ENCODE assay signal across 8 mouse cellular contexts in genomic region chr2:136149530-136149929, GRCm38 (mm10).
A peak's percentile ranks its signal among the peaks of the same experiment; 100 is the strongest.
DNase-seq lines count a peak whose midpoint lies in the region; ATAC-seq and TF ChIP-seq lines count a peak whose summit lies in the region.

No protein-coding gene starts in this region.

- 43% methylated on average over 4 of the region's 4 CpGs for WGBS in heart, adult 2 months
- WGBS in forebrain, embryonic 14.5 days: 32% methylated on average over 4 of the region's 4 CpGs
- 35% methylated on average over 4 of the region's 4 CpGs for WGBS in liver, postnatal 0 days (ENCODE audit: insufficient replicate concordance)

- intact Hi-C loops in heart, adult 2 months (cut with DNase I): loop anchor here (2.0 to 10.0 kb wide), 3 partner anchors 299 to 1793 kb away; partner anchors contain the start of gene Snap25
- intact Hi-C loops in heart, postnatal 36 days (cut with DNase I): loop anchor here (2.0 kb wide), 3 partner anchors 299 to 1793 kb away; no protein-coding TSS in a partner anchor

- H3K4me3 ChIP-seq in heart, adult 2 months: no peak overlapping the region
- no peak overlapping the region for H3K4me3 ChIP-seq in forebrain, embryonic 14.5 days (ENCODE audit: low read depth, low read length)
- H3K4me3 ChIP-seq in liver, postnatal 0 days (ENCODE audit: low read depth, low read length): no peak overlapping the region

- H3K9ac ChIP-seq in heart, adult 2 months (ENCODE audit: low read depth, low read length): no peak overlapping the region
- H3K9ac ChIP-seq in forebrain, embryonic 14.5 days (ENCODE audit: low read length): no peak overlapping the region
- H3K9ac ChIP-seq in liver, postnatal 0 days (replicated peaks): no peak overlapping the region

- no peaks in the 10 kb centered on the region for H3K4me1 ChIP-seq in heart, adult 2 months (ENCODE audit: control insufficient read depth, insufficient read depth, low read length)
- no peaks in the 10 kb centered on the region for H3K4me1 ChIP-seq in forebrain, embryonic 14.5 days (ENCODE audit: control insufficient read depth, insufficient read depth, low read length)
- H3K4me1 ChIP-seq in liver, postnatal 0 days (ENCODE audit: insufficient read depth): no peaks in the 10 kb centered on the region

- TF ChIP-seq EP300 in heart, adult 2 months (IDR thresholded peaks at IDR 0.05; ENCODE audit: insufficient read depth, low read depth, low read length): no peak
- no peak for TF ChIP-seq EP300 in liver, postnatal 0 days (IDR thresholded peaks at IDR 0.05; ENCODE audit: low read depth)

- no peaks in the 10 kb centered on the region for H3K36me3 ChIP-seq in heart, adult 2 months (ENCODE audit: control insufficient read depth, insufficient read depth, low read length)
- H3K36me3 ChIP-seq in forebrain, embryonic 14.5 days (ENCODE audit: control insufficient read depth, insufficient read depth, low read length): no peaks in the 10 kb centered on the region
- no peaks in the 10 kb centered on the region for H3K36me3 ChIP-seq in liver, postnatal 0 days (replicated peaks; ENCODE audit: insufficient read depth, low read length)

- H3K79me2 ChIP-seq in heart, adult 2 months (replicated peaks; ENCODE audit: control insufficient read depth, insufficient read depth, low read length): no peaks in the 10 kb centered on the region

- no peak overlapping the region for H3K27ac ChIP-seq in heart, adult 2 months
- no peak overlapping the region for H3K27ac ChIP-seq in forebrain, embryonic 14.5 days (ENCODE audit: low read depth, low read length)
- H3K27ac ChIP-seq in liver, postnatal 0 days (ENCODE audit: low read depth): no peak overlapping the region

- no peak for DNase-seq in heart, adult 2 months
- no peak for DNase-seq in heart, postnatal 36 days
- DNase-seq in MN1 (ENCODE audit: low spot score): peak; percentile 41
- DNase-seq in forebrain, embryonic 14.5 days (ENCODE audit: low spot score): peak; percentile 80
- DNase-seq in liver, postnatal 0 days: no peak
- DNase-seq in telencephalon, adult 2 months (ENCODE audit: low read depth, low spot score): peak; percentile 33
- DNase-seq in right cerebral cortex, postnatal 14 days: no peak

- TF ChIP-seq POLR2A in heart, adult 2 months (IDR thresholded peaks at IDR 0.05; ENCODE audit: insufficient read depth, low read depth, low read length): no peak

- peak; percentile 59 for ATAC-seq in forebrain, embryonic 14.5 days
- no peak for ATAC-seq in liver, postnatal 0 days
- ATAC-seq in monocyte, adult 5-6 weeks (replicated peaks; ENCODE audit: insufficient number of reproducible peaks, low FRiP score, low TSS enrichment, poor library complexity, severe bottlenecking): no peak

- no peaks in the 10 kb centered on the region for H3K27me3 ChIP-seq in heart, adult 2 months (ENCODE audit: control insufficient read depth, insufficient read depth, low read length)
- H3K27me3 ChIP-seq in forebrain, embryonic 14.5 days (replicated peaks; ENCODE audit: control insufficient read depth, insufficient read depth, low read length): no peaks in the 10 kb centered on the region
- H3K27me3 ChIP-seq in liver, postnatal 0 days (ENCODE audit: insufficient read depth, low read length): no peaks in the 10 kb centered on the region

- TF ChIP-seq CTCF in heart, adult 2 months (IDR thresholded peaks at IDR 0.05): peak; percentile 50
- TF ChIP-seq CTCF in liver, postnatal 0 days (IDR thresholded peaks at IDR 0.05; ENCODE audit: low read depth): peak; percentile 60

- H3K4me2 ChIP-seq in forebrain, embryonic 14.5 days (ENCODE audit: low read length): no peak overlapping the region
- H3K4me2 ChIP-seq in liver, postnatal 0 days (ENCODE audit: low read depth, low read length): no peak overlapping the region

- no peaks in the 10 kb centered on the region for H3K9me3 ChIP-seq in forebrain, embryonic 14.5 days (replicated peaks; ENCODE audit: control insufficient read depth, low read length)
- H3K9me3 ChIP-seq in liver, postnatal 0 days (ENCODE audit: low read length): no peaks in the 10 kb centered on the region

Comparison
In these comparisons a context has a peak if more than half of its experiments do, and no peak if none do; other contexts are left out.
1. DNase-seq: peak in MN1 (single experiment), forebrain, embryonic 14.5 days (single experiment) and telencephalon, adult 2 months (single experiment); none in heart, adult 2 months (0 of 2), heart, postnatal 36 days (0 of 2), liver, postnatal 0 days (single experiment) and right cerebral cortex, postnatal 14 days (single experiment).